Mouse (Mus musculus) MEL (cell line): Measurements from ENCODE around the gene Zc3h6.

Experiments used
- CHD1 ChIP-seq: IDR thresholded peaks from 2 replicates; pipeline ENCODE4 v1.6.1; 2012; ENCODE audit warnings: low read depth, mild to moderate bottlenecking, inconsistent platforms, low read length, improper control_type of control experiment
- RCOR1 ChIP-seq: IDR thresholded peaks from 2 replicates; pipeline ENCODE4 v1.6.1; 2012; ENCODE audit warnings: low read depth, mild to moderate bottlenecking, inconsistent platforms, low read length, improper control_type of control experiment
- TCF12 ChIP-seq: IDR thresholded peaks from 2 replicates; pipeline ENCODE4 v1.6.1; 2014; ENCODE audit warnings: low read depth, mild to moderate bottlenecking, inconsistent platforms, low read length, improper control_type of control experiment, moderate library complexity

DNA sequence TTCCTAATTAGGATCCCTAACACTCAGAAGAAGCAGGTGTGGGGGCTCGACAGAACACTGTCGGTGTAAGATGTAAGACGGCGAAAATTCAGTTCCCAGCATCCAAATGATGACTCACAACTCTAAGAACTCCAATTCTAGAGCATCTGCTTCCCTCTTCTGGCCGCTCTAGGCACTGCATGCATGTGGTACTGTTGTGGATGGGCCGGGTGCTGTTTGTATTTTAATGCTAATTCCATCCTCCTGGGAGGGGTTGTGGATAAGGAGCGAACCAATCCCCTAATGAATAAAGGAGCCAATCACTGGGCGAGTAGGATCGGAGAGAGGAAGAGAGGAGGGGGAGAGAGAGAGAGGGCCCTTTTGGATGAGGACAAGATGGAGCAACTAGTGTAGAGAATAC, 89.4 kb downstream of the Zc3h6 start:
- TF ChIP-seq CHD1: no peak
- TF ChIP-seq TCF12: no peak
- no peak for TF ChIP-seq RCOR1
